In the genomic region with DNA sequence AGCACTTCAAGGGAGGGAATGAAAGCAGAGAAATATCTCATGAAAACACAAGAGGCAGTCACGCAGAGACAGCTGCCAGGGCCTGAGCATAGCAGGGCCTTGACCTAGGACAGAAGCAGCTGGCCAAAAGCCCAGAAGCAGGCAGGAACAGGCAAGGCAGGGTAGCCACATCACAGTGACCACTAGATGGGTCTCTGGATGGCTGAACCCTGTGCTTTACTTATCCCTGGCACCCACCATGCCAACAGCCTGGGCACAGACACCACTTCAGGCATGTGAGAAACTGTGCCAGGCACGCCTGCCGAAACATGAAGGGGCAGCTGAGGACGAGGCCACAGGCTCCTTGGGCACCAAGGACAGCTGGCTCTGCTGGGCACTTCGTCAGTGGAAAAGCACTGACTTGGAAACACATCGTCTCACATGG, we compare ENCODE assay signal across 10 mouse cellular contexts.
DNase-seq lines count a peak whose midpoint lies in the region; ATAC-seq lines count a peak whose summit lies in the region.
"Had no signal": no experiment of that assay in that cellular context is flagged by ENCODE, and none has a peak within 500 bp of the region (broad histone marks: within the 10 kb centered on the region; RNA-seq: fewer than 3 reads in every experiment).

No protein-coding gene starts in this region.

- no peak overlapping the region for H3K4me2 ChIP-seq in hindbrain, embryonic 13.5 days
- no peak overlapping the region for H3K4me2 ChIP-seq in hindbrain, embryonic 11.5 days (replicated peaks; ENCODE audit: low read depth, low read length)
- no peak overlapping the region for H3K4me2 ChIP-seq in heart, embryonic 16.5 days (ENCODE audit: low read depth, low read length)
- H3K4me2 ChIP-seq: embryonic facial prominence, embryonic 12.5 days; limb, embryonic 13.5 days had no signal

- peaks cover 14% of the 10 kb centered on the region for H3K4me1 ChIP-seq in hindbrain, embryonic 13.5 days (replicated peaks)
- no peaks in the 10 kb centered on the region for H3K4me1 ChIP-seq in hindbrain, embryonic 11.5 days (replicated peaks; ENCODE audit: control insufficient read depth, insufficient read depth, low read length)
- H3K4me1 ChIP-seq in heart, embryonic 16.5 days (ENCODE audit: control insufficient read depth, insufficient read depth, low read length): peaks cover 9% of the 10 kb centered on the region
- H3K4me1 ChIP-seq: embryonic facial prominence, embryonic 12.5 days; limb, embryonic 13.5 days had no signal

- no peak for ATAC-seq in hindbrain, embryonic 13.5 days (ENCODE audit: low FRiP score)
- no peak for ATAC-seq in hindbrain, embryonic 11.5 days (ENCODE audit: low FRiP score)
- peak; percentile 71 for ATAC-seq in heart, embryonic 16.5 days (replicated peaks; ENCODE audit: extremely low read depth, insufficient read depth, low FRiP score)
- ATAC-seq in activated CD4-positive, CD25-positive, alpha-beta regulatory T cell, adult 4 months: no peak

- no peaks in the 10 kb centered on the region for H3K36me3 ChIP-seq in hindbrain, embryonic 13.5 days
- no peaks in the 10 kb centered on the region for H3K36me3 ChIP-seq in hindbrain, embryonic 11.5 days (ENCODE audit: control insufficient read depth, insufficient read depth, low read length)
- H3K36me3 ChIP-seq in heart, embryonic 16.5 days (ENCODE audit: control insufficient read depth, insufficient read depth): no peaks in the 10 kb centered on the region
- H3K36me3 ChIP-seq: embryonic facial prominence, embryonic 12.5 days; limb, embryonic 13.5 days had no signal

- WGBS in hindbrain, embryonic 13.5 days: 68% methylated on average over 6 of the region's 6 CpGs
- WGBS in hindbrain, embryonic 11.5 days: 85% methylated on average over 6 of the region's 6 CpGs
- WGBS in heart, embryonic 16.5 days: 60% methylated on average over 6 of the region's 6 CpGs

- peak overlapping the region; percentile 15; the same call in 1 of the 2 replicates for H3K27ac ChIP-seq in hindbrain, embryonic 13.5 days
- no peak overlapping the region for H3K27ac ChIP-seq in hindbrain, embryonic 11.5 days (ENCODE audit: low read depth, low read length)
- no peak overlapping the region for H3K27ac ChIP-seq in heart, embryonic 16.5 days (ENCODE audit: low read length)
- H3K27ac ChIP-seq: embryonic facial prominence, embryonic 12.5 days; limb, embryonic 13.5 days had no signal

- DNase-seq in hindbrain, embryonic 11.5 days (ENCODE audit: low spot score): no peak
- DNase-seq in right cerebral cortex, postnatal 4 days: peak; percentile 28
- DNase-seq in right cerebral cortex, postnatal 36 days (ENCODE audit: low spot score in 2 of 2): no peak
- DNase-seq in lung, postnatal 36 days: peak; percentile 82
- DNase-seq in urinary bladder, postnatal 36 days (ENCODE audit: low spot score in 2 of 2): no peak

- no peak overlapping the region for H3K9ac ChIP-seq in hindbrain, embryonic 13.5 days
- no peak overlapping the region for H3K9ac ChIP-seq in hindbrain, embryonic 11.5 days (ENCODE audit: low read depth, low read length)
- H3K9ac ChIP-seq in heart, embryonic 16.5 days (ENCODE audit: low read length): no peak overlapping the region
- H3K9ac ChIP-seq: embryonic facial prominence, embryonic 12.5 days; limb, embryonic 13.5 days had no signal

- no peak overlapping the region for H3K4me3 ChIP-seq in hindbrain, embryonic 13.5 days
- H3K4me3 ChIP-seq in hindbrain, embryonic 11.5 days (ENCODE audit: low read depth, low read length): no peak overlapping the region
- no peak overlapping the region for H3K4me3 ChIP-seq in heart, embryonic 16.5 days (ENCODE audit: low read length)
- H3K4me3 ChIP-seq: embryonic facial prominence, embryonic 12.5 days; limb, embryonic 13.5 days had no signal

- H3K27me3 ChIP-seq in hindbrain, embryonic 13.5 days: no peaks in the 10 kb centered on the region
- no peaks in the 10 kb centered on the region for H3K27me3 ChIP-seq in hindbrain, embryonic 11.5 days (ENCODE audit: control insufficient read depth, insufficient read depth, low read length)
- H3K27me3 ChIP-seq in heart, embryonic 16.5 days (ENCODE audit: control insufficient read depth, insufficient read depth, low read length): no peaks in the 10 kb centered on the region
- H3K27me3 ChIP-seq: limb, embryonic 13.5 days had no signal

- no peaks in the 10 kb centered on the region for H3K9me3 ChIP-seq in hindbrain, embryonic 13.5 days
- no peaks in the 10 kb centered on the region for H3K9me3 ChIP-seq in hindbrain, embryonic 11.5 days (ENCODE audit: control insufficient read depth, low read length)
- H3K9me3 ChIP-seq in heart, embryonic 16.5 days (replicated peaks; ENCODE audit: control insufficient read depth, low read length): no peaks in the 10 kb centered on the region
- H3K9me3 ChIP-seq: embryonic facial prominence, embryonic 12.5 days; limb, embryonic 13.5 days had no signal

Comparison
In these comparisons a context has a peak if more than half of its experiments do, and no peak if none do; other contexts are left out.
1. DNase-seq: peak in right cerebral cortex, postnatal 4 days (single experiment) and lung, postnatal 36 days (single experiment); none in hindbrain, embryonic 11.5 days (single experiment), right cerebral cortex, postnatal 36 days (0 of 2) and urinary bladder, postnatal 36 days (0 of 2).